Mouse (Mus musculus): ENCODE measurements around the gene Dhcr7. TPM values are rescaled to one million over a fixed set of nuclear protein-coding genes. Genes with fewer than 3 reads are reported as not detected.

Dhcr7 gene
- polyA plus RNA-seq, 1 experiment from 2014 or later, result 71.6 TPM

Small RNA genes within 50 kb of the gene (microRNA-seq; reads per million reads assigned to microRNA genes)
- not detected for gene Gm22064

Other genes starting within 250 kb of the Dhcr7 start
- 74.1 and 75.8 TPM in 2 replicates for gene Cars, start 223.1 kb upstream of the Dhcr7 start, polyA plus RNA-seq (2015; fragmentation: Nextera tagmentation; extraction: Ambion mirVana)
- 0.15 and 0.21 TPM in 2 replicates for gene Tnfrsf26, start 194.4 kb upstream of the Dhcr7 start, polyA plus RNA-seq (2015; fragmentation: Nextera tagmentation; extraction: Ambion mirVana)
- 3.2 and 3.5 TPM in 2 replicates for gene Tnfrsf22, start 173.5 kb upstream of the Dhcr7 start, polyA plus RNA-seq (2015; fragmentation: Nextera tagmentation; extraction: Ambion mirVana)
- gene Tnfrsf23, start 137.3 kb upstream of the Dhcr7 start, polyA plus RNA-seq (2015; fragmentation: Nextera tagmentation; extraction: Ambion mirVana), result 1.1 and 1.2 TPM in 2 replicates
- 39.7 and 44.0 TPM in 2 replicates for gene Osbpl5, start 66.2 kb upstream of the Dhcr7 start, polyA plus RNA-seq (2015; fragmentation: Nextera tagmentation; extraction: Ambion mirVana)
- gene Mrgprg, start 56.2 kb upstream of the Dhcr7 start, polyA plus RNA-seq (2015; fragmentation: Nextera tagmentation; extraction: Ambion mirVana), result not detected in 2 replicates
- 9.8 and 10.0 TPM in 2 replicates for gene Mrgpre, start 38.6 kb upstream of the Dhcr7 start, polyA plus RNA-seq (2015; fragmentation: Nextera tagmentation; extraction: Ambion mirVana)
- 6.2 and 7.1 TPM in 2 replicates for gene Nadsyn1, start 296 bp upstream of the Dhcr7 start, polyA plus RNA-seq (2015; fragmentation: Nextera tagmentation; extraction: Ambion mirVana)
- not detected in 2 replicates for gene Gm498, start 43.7 kb downstream of the Dhcr7 start, polyA plus RNA-seq (2015; fragmentation: Nextera tagmentation; extraction: Ambion mirVana)
- 8.8 and 10.5 TPM in 2 replicates for gene Shank2, start 178.8 kb downstream of the Dhcr7 start, polyA plus RNA-seq (2015; fragmentation: Nextera tagmentation; extraction: Ambion mirVana)

Measured in midbrain, embryonic 15.5 days (tissue).